Mouse (Mus musculus) kidney, embryonic 15.5 days (tissue): ENCODE results near the gene Cckbr. TPM values are rescaled to one million over a fixed set of nuclear protein-coding genes. Genes with fewer than 3 reads are reported as not detected.

ENCODE experiments used
- ATAC-seq: fragments of 200-750 bp; cut with Nextera tagmentation; replicated peaks from 2 replicates; pipeline ENCODE4 v1.8.0; 2017; ENCODE audit warnings: moderate TSS enrichment; ENCODE audit not compliant: low FRiP score
- H3K27ac ChIP-seq: fragments of 300-500 bp; sonication (generic); 2 replicates; pipeline ENCODE4 v1.5.1; 2015; ENCODE audit warnings: mild to moderate bottlenecking, inconsistent platforms
- H3K27me3 ChIP-seq: fragments of 300-500 bp; sonication (generic); 2 replicates; pipeline ENCODE4 v1.6.1; 2015; ENCODE audit warnings: inconsistent platforms
- H3K36me3 ChIP-seq: fragments of 300-500 bp; sonication (generic); 2 replicates; pipeline ENCODE4 v1.6.1; 2015; ENCODE audit warnings: inconsistent platforms
- H3K4me1 ChIP-seq: fragments of 300-500 bp; sonication (generic); 2 replicates; pipeline ENCODE4 v1.6.1; 2015; ENCODE audit warnings: inconsistent platforms
- H3K4me2 ChIP-seq: fragments of 300-500 bp; sonication (generic); 2 replicates; pipeline ENCODE4 v1.6.1; 2015; ENCODE audit warnings: moderate library complexity, mild to moderate bottlenecking, inconsistent platforms
- H3K4me3 ChIP-seq: fragments of 300-500 bp; sonication (generic); replicated peaks from 2 replicates; pipeline ENCODE4 v1.5.1; 2015; ENCODE audit warnings: mild to moderate bottlenecking, inconsistent platforms
- H3K9ac ChIP-seq: fragments of 300-500 bp; sonication (generic); 2 replicates; pipeline ENCODE4 v1.6.1; 2015; ENCODE audit warnings: mild to moderate bottlenecking, inconsistent platforms
- H3K9me3 ChIP-seq: fragments of 300-500 bp; sonication (generic); replicated peaks from 2 replicates; pipeline ENCODE4 v1.6.1; 2016; ENCODE audit warnings: inconsistent platforms
- WGBS: fragments of 180-500 bp; shearing (Covaris S2); methylation state at CpG from one replicate; pipeline ENCODE4 v1.1.7; 2015; ENCODE audit warnings: mixed read lengths; 5-methylcytosine and 5-hydroxymethylcytosine counted together
- polyA plus RNA-seq: library from polyadenylated mRNA; unstranded; fragments of >200 nt; fragmentation: Nextera tagmentation; extraction: Ambion mirVana; gene quantifications from 2 replicates; pipeline ENCODE4 v1.2.1, GENCODE M21; 2015

Gene Cckbr
- polyA plus RNA-seq: 0.58 and 0.62 TPM in 2 replicates

DNA sequence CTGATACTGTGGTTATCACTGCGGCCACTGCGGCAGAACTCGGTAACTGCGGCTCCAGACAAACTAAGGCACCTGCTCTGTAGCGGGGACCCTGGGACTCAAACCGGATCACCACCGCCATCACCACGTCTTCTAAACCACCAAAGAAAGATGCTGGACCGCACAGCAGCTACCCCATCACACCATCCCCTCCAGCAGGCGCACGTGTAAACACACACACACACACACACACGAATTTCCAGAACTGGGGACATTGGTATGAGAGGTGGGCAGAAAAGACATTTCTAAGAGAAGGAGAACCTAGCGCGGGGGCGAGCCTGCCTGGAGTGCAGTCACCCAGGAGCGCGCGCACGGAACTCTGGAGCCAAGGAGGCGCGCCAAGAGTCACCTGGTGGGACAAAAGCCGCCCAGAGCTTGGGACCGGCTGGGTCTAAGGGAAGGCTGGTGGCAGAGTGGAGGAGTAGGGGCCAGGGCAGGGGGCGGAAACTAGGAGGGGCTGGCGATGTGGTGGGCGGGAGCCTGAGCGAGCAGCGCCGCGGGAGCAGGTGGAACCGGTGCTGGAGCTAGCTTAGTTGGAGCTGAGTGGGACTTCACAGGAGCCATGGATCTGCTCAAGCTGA lies at the start of gene Cckbr:
Gene Cckbr, plus strand, starts transcription at position 308 of the 620 bp plus-strand sequence.
- H3K9me3 ChIP-seq: no peaks in the 10 kb centered on the region
- H3K9ac ChIP-seq: peak within 1 kb of the TSS; percentile 17; the same call in 1 of the 2 replicates
- peak; percentile 92 for ATAC-seq

GRCm38 (mm10) chr7:105380329-105380728 lies 45.2 kb upstream of the Cckbr start:
- H3K4me1 ChIP-seq: no peaks in the 10 kb centered on the region
- H3K36me3 ChIP-seq: peaks cover 90% of the 10 kb centered on the region
- H3K27ac ChIP-seq: no peak overlapping the region
- H3K4me2 ChIP-seq: no peak overlapping the region
- ATAC-seq: no peak
- no peak overlapping the region for H3K9ac ChIP-seq
- no peaks in the 10 kb centered on the region for H3K27me3 ChIP-seq
- H3K9me3 ChIP-seq: no peaks in the 10 kb centered on the region
- 97% methylated on average over 3 of the region's 3 CpGs for WGBS
- no peak overlapping the region for H3K4me3 ChIP-seq

More for the DNA sequence above, at the start of gene Cckbr:
- Histone ChIP-seq H3K27ac (no peak within 1 kb of the TSS), H3K36me3 (no peaks in the 10 kb centered on the region), H3K4me3 (peak within 1 kb of the TSS; percentile 43), H3K4me2 (peak within 1 kb of the TSS; percentile 82), H3K27me3 (peaks cover 42% of the 10 kb centered on the region), H3K4me1 (peaks cover 11% of the 10 kb centered on the region)
- WGBS: under 1% methylated on average over 31 of the region's 31 CpGs

DNA sequence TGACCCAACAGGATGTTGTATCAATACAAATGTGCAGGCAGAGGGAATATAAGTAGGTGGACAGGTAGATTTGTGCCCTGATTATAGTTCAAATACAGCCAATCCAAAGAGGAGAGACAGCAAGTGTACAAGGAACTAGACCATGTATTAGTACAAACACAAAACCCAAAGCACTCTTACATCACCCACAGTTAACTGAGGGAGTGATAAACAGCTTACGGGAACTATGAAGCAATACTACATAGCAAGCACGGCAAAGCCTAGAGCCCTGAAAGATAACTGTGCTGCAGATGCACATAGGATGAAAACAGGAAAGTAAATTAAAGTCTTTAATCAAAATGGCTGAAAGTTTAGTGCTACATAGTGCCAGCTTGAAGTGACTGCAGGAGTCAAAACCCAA lies 37.8 kb upstream of the Cckbr start:
- Histone ChIP-seq H3K27ac (no peak overlapping the region), H3K9ac (no peak overlapping the region), H3K27me3 (no peaks in the 10 kb centered on the region), H3K4me3 (no peak overlapping the region), H3K4me1 (no peaks in the 10 kb centered on the region), H3K36me3 (peaks cover 89% of the 10 kb centered on the region), H3K9me3 (no peaks in the 10 kb centered on the region), H3K4me2 (no peak overlapping the region)
- WGBS: 91% methylated on average over 2 of the region's 2 CpGs
- ATAC-seq: no peak

DNA sequence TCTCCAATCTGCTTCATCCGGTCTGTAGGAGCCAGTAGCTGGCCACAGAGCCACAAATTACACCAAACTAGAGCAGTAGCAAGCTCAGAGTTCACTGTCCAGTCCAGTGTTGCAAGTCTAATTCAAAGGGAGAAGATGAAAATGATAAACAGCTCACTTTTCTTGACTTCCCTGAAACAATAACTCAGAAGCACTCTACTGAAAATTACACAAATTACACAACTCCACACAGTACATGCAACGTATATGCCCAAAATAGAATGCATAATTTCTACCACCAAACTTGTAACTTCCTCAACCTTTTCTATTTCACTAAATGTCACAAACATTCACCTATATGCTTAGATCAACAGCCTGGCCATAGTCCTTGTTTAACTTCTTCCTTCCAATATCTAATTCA lies 35.3 kb upstream of the Cckbr start:
- 91% methylated on average over 2 of the region's 2 CpGs for WGBS
- Histone ChIP-seq H3K9ac (no peak overlapping the region), H3K27me3 (no peaks in the 10 kb centered on the region), H3K36me3 (peaks cover 63% of the 10 kb centered on the region), H3K9me3 (no peaks in the 10 kb centered on the region), H3K4me1 (no peaks in the 10 kb centered on the region), H3K4me2 (no peak overlapping the region), H3K4me3 (no peak overlapping the region), H3K27ac (no peak overlapping the region)
- ATAC-seq: no peak

DNA sequence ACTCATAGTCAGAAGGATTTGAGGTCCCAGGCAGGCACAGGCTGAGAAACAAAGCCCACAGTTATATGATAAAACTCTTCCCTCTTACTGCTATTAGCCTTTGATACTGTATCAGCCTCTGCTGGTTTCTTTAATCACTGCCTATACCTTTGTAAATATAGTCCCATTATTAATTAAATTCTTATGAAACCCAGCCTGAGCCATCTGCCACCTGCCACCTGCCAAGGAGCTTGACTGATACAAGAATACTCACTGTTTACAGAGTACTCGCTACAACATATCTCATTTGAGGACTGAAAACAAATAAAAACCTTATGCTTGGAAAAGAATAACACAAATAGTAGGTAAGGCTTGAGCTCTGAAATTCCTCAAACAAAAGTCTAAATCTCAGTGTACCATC lies 30.9 kb upstream of the Cckbr start:
- no peak overlapping the region for H3K4me3 ChIP-seq
- no peak overlapping the region for H3K9ac ChIP-seq
- 88% methylated on average over 1 of the region's 1 CpGs for WGBS
- H3K36me3 ChIP-seq: peaks cover 27% of the 10 kb centered on the region
- H3K27ac ChIP-seq: no peak overlapping the region
- H3K4me2 ChIP-seq: no peak overlapping the region
- H3K27me3 ChIP-seq: no peaks in the 10 kb centered on the region
- peaks cover 7% of the 10 kb centered on the region for H3K4me1 ChIP-seq
- no peak for ATAC-seq
- no peaks in the 10 kb centered on the region for H3K9me3 ChIP-seq

DNA sequence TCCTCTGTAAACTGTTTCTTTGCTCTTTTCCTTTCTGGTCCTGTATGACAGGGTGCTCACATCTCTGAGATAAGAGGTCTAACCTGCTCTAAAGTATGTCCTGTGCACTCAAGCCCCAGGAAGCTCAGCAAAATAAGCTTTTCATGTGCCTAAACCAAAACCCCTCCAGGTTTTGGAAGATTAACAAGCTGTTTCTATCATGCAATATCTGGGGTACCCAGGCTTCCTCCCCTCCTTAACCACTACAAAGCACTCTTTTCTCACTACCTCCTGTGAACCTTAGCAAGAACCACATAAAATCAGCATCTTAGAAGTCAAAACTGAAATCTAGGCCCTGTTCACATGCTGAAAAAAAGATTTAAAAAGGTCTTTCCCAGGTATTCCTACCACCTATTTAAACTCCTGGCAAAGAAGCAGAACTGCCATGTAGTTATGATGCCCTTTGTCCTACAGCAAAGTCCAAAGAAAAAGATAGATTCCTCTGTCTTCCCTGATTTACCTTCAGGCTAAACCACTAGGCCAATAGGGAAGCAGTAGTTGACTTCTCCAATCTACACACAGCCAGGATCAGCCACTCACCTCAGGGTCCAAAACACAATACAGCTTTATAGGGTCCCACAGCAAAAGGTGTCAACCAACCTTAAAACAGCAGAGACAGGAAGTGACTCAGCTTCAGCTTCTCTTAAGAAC lies 30.3 kb upstream of the Cckbr start:
- H3K4me2 ChIP-seq: no peak overlapping the region
- peaks cover 7% of the 10 kb centered on the region for H3K4me1 ChIP-seq
- ATAC-seq: no peak
- no peaks in the 10 kb centered on the region for H3K9me3 ChIP-seq
- H3K36me3 ChIP-seq: peaks cover 21% of the 10 kb centered on the region
- H3K27me3 ChIP-seq: no peaks in the 10 kb centered on the region
- H3K9ac ChIP-seq: no peak overlapping the region
- H3K27ac ChIP-seq: no peak overlapping the region
- H3K4me3 ChIP-seq: no peak overlapping the region

DNA sequence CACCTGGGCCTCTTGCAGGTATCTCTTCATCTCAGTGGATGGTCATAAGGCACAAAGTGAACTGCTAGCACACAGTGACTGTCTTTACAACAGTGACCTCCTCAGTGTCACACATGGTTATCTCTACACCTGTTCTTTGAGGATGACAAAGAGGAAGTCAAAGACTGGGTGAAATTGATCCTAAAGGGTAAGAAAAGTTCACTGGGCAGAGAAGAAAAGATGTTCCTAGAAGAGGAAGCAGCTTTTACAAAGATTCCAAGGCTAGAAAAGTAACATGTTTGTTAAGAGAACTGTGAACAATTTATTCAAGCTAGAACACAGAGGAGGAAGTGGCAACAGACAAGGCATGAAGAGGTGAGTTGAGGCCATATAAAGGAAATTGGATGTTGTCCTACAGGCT lies 29.4 kb upstream of the Cckbr start:
- no peak overlapping the region for H3K4me3 ChIP-seq
- no peak overlapping the region for H3K27ac ChIP-seq
- peaks cover 14% of the 10 kb centered on the region for H3K4me1 ChIP-seq
- no peaks in the 10 kb centered on the region for H3K27me3 ChIP-seq
- no peak for ATAC-seq
- H3K4me2 ChIP-seq: no peak overlapping the region
- H3K9ac ChIP-seq: no peak overlapping the region
- H3K9me3 ChIP-seq: no peaks in the 10 kb centered on the region
- peaks cover 16% of the 10 kb centered on the region; the same call in 1 of the 2 replicates for H3K36me3 ChIP-seq

DNA sequence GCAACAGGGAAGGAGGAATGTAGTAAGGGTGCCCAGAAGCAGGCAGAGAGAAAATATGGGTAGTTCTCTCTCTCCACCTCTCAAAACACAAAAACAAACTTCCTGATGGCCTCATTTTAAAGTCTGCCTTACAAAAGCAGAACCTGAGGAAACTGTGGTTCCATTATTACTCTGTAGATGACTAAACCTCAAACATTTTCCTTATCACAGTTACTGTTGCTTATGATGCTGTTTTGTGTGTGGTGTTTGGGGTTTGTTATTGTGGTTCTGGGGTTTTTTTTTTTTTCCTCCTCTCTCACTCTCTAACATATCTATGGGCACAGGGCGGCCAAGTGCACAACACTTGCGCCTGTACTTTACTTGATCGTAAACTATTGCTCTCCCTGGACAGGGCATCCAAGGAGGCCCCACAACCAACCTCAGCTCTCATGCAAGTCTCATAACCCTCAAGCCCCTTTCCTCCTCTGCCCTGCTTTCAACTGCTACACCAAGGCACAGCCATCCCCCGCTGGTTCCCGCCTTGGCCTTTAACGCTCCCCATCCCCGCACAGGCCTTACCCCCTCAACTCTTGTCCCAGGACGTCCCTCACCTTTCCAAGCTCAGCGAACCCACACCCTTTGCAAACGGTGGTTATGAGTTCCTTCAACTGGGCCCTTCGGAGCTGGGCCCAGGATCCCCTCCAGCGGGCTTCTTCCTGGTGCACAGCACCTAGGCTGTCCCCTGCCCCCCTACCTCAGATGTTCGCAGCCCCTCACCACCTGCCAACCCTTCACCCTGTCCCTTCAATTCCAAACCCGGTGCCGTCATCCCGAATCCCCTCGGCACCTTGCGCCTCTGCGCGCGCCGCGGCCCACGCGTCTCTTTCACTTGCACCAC lies 26.2 kb upstream of the Cckbr start:
- Histone ChIP-seq H3K4me1 (peaks cover 15% of the 10 kb centered on the region), H3K27ac (peak overlapping the region; percentile 82), H3K9me3 (no peaks in the 10 kb centered on the region), H3K36me3 (peaks cover 4% of the 10 kb centered on the region; the same call in 1 of the 2 replicates), H3K9ac (peak overlapping the region; percentile 85), H3K4me2 (peak overlapping the region; percentile 79), H3K4me3 (peak overlapping the region; percentile 90), H3K27me3 (no peaks in the 10 kb centered on the region)
- ATAC-seq: peak; percentile 42
- under 1% methylated on average over 25 of the region's 25 CpGs for WGBS

DNA sequence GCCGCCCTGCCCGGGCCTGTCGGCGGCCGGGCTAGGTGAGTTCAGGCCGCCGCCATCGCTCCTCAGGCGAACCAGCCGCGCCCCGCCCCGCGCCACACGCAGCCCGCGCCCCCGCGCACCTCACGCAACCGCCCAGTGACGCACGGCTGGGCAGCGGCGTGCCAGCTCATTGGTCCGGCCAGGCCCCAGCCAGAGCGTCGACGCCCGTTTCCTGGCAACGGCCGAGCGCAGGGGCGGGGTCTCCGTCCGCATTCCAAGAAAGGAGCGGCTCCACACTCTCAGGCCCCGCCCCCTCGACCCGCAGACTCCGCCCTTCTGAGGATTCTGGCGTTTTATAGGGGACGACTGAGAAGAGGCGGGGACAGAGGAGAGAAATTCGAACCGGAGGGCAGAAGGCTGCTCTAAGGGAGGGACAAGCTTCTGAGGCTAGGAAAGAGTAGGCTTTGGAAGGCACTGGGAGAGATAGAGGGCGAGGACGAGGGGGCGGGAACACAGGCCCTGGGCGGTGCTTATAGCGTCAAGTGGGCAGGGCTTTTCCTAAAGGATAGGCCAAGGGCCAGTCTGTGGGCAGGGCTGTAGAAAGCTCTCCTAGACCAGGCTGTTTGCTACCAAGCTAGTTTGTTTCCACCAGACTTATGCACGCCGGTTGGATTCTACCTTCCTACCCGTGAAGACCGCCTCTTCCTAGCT lies 25.5 kb upstream of the Cckbr start, which contains the start of gene Fam160a2:
Gene Fam160a2, minus strand, starts transcription at position 120 of the 690 bp plus-strand sequence.
- Histone ChIP-seq H3K4me3 (peak within 1 kb of the TSS; percentile 90), H3K27ac (peak within 1 kb of the TSS; percentile 91), H3K9me3 (no peaks in the 10 kb centered on the region), H3K4me2 (peak within 1 kb of the TSS; percentile 79), H3K27me3 (no peaks in the 10 kb centered on the region), H3K4me1 (peaks cover 15% of the 10 kb centered on the region), H3K9ac (peak within 1 kb of the TSS; percentile 85), H3K36me3 (0 out of 2 replicates have a peak, but pooled peaks cover 4% of the 10 kb centered on the region)
- 1% methylated on average over 54 of the region's 55 CpGs for whole genome bisulfite sequencing
- peak; percentile 99 for ATAC-seq

GRCm38 (mm10) chr7:105404268-105404667 lies 21.3 kb upstream of the Cckbr start, which contains the start of gene Cnga4:
TSS of gene Cnga4 (plus strand) at chr7:105404568.
- 73% methylated on average over 5 of the region's 5 CpGs for WGBS
- Histone ChIP-seq H3K27me3 (no peaks in the 10 kb centered on the region), H3K9me3 (no peaks in the 10 kb centered on the region), H3K9ac (no peak within 1 kb of the TSS), H3K4me3 (no peak within 1 kb of the TSS), H3K27ac (no peak within 1 kb of the TSS), H3K4me1 (peaks cover 9% of the 10 kb centered on the region), H3K36me3 (no peaks in the 10 kb centered on the region), H3K4me2 (no peak within 1 kb of the TSS)
- ATAC-seq: no peak

DNA sequence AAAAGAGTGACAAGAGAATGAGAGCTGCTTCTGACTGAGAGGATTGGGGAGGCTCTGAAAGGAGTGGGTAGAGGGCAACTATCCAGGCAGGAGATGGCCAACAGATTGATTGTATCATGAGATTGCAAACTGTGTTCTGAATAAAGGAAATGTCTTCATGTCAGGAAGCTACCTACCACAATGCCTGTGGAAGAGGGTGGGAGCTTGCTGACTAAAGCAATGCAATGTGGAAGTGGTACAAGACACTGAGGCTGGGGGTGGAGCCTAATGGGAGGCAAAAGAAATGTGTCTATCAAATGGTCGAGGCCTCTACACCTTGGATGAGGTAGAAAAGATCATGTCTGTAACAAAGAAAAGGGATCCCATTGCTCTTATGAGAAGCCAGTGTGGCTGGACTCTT lies 19.2 kb upstream of the Cckbr start:
- 85% methylated on average over 1 of the region's 1 CpGs for WGBS
- Histone ChIP-seq H3K27me3 (no peaks in the 10 kb centered on the region), H3K4me3 (no peak overlapping the region)

More for the DNA sequence above, 19.2 kb upstream of the Cckbr start:
- no peak overlapping the region for H3K9ac ChIP-seq
- no peaks in the 10 kb centered on the region for H3K4me1 ChIP-seq
- H3K27ac ChIP-seq: no peak overlapping the region
- H3K9me3 ChIP-seq: no peaks in the 10 kb centered on the region
- no peak for ATAC-seq
- H3K4me2 ChIP-seq: no peak overlapping the region
- no peaks in the 10 kb centered on the region for H3K36me3 ChIP-seq
